11 mouse cellular contexts compared by ENCODE assay signal in the genomic region with DNA sequence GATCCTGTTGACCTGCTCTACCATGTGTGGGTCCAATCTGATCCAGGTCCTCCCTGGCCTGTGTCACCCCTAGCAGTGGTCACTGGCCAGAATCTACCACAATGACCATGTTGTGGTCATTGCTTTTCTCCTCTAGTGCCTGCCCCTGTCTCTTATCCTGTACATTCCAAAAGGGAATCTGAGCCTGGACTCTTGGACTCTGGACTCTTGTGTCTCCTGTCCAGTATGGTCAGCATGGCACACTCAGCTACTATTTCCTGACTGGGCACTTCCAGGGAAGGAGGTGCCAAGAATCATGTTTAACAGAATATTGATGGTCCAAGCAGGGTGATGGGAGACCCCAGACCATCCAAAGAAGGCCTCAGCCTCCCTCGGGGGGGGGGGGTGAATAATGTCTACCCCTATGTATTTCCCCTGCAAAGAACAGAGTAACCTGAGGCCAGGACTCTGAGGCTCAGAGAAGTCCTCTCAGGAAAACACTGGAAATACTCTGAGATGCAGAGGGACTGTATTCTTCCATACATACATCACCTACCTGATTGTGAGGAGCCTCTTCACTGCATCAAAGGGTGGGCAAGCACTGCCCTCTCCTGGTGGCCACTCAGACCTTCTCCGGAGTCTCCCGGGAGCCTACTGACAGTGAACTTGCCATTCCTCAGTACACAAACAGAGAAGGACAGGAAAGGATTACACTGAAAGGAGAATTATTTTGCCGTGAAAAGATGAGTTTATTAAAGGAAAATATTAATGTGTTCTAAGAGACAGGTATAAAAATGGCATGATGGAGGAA. TPM values are rescaled to one million over a fixed set of nuclear protein-coding genes. Genes with fewer than 3 reads are reported as not detected.
A peak's percentile ranks its signal among the peaks of the same experiment; 100 is the strongest.
DNase-seq lines count a peak whose midpoint lies in the region; ATAC-seq and TF ChIP-seq lines count a peak whose summit lies in the region.
"Had no signal": no experiment of that assay in that cellular context is flagged by ENCODE, and none has a peak within 500 bp of the region (broad histone marks: within the 10 kb centered on the region; RNA-seq: fewer than 3 reads in every experiment).

No protein-coding gene starts in this region.

- H3K9me3 ChIP-seq in stomach, postnatal 0 days (ENCODE audit: control insufficient read depth, low read length): no peaks in the 10 kb centered on the region

- TF ChIP-seq CTCF in stomach, postnatal 0 days (IDR thresholded peaks at IDR 0.05; ENCODE audit: low read depth): peak; percentile 57

- 39% methylated on average over 4 of the region's 4 CpGs for whole genome bisulfite sequencing in stomach, postnatal 0 days

- no peaks in the 10 kb centered on the region for H3K36me3 ChIP-seq in stomach, postnatal 0 days (ENCODE audit: control insufficient read depth, insufficient read depth, low read length)

- no peaks in the 10 kb centered on the region for H3K4me1 ChIP-seq in stomach, postnatal 0 days (replicated peaks; ENCODE audit: control insufficient read depth, insufficient read depth)

- no peak overlapping the region for H3K4me2 ChIP-seq in stomach, postnatal 0 days (replicated peaks; ENCODE audit: low read depth)

- DNase-seq in heart, postnatal 10 days: peak; percentile 17 to 32
- DNase-seq in heart, adult 9 months (ENCODE audit: low spot score in 2 of 2): no peak
- DNase-seq in ovary, postnatal 36 days (ENCODE audit: low spot score): peak; percentile 13
- DNase-seq in ovary, postnatal 14 days (ENCODE audit: low spot score): no peak
- DNase-seq in kidney, postnatal 14 days: peak; percentile 45
- peak; percentile 31 for DNase-seq in stomach, postnatal 0 days (ENCODE audit: low spot score)
- no peak for DNase-seq in natural killer cell, adult 2 months (ENCODE audit: low spot score in 2 of 2)

- H3K27me3 ChIP-seq in stomach, postnatal 0 days (ENCODE audit: control insufficient read depth, insufficient read depth, low read length): no peaks in the 10 kb centered on the region

- no peak overlapping the region for H3K9ac ChIP-seq in stomach, postnatal 0 days (ENCODE audit: low read length)

- intact Hi-C loops in heart, postnatal 10 days (cut with DNase I): no loop called here

- ATAC-seq in stomach, postnatal 0 days (ENCODE audit: low FRiP score, low TSS enrichment): no peak
- no peak for ATAC-seq in inflammation-experienced regulatory T-cells, adult 6 months

- no peak for TF ChIP-seq EP300 in stomach, postnatal 0 days (optimal IDR thresholded peaks at IDR 0.05)

- H3K4me3 ChIP-seq in stomach, postnatal 0 days (ENCODE audit: low read depth, low read length): no peak overlapping the region

- no peak overlapping the region for H3K27ac ChIP-seq in stomach, postnatal 0 days (replicated peaks)

RNA-seq across cellular contexts. Expression of a gene that starts 1.4 kb away (rescaled TPM):
- total RNA-seq in heart, postnatal 10 days (2021): not detected
- not detected in 2 replicates for polyA plus RNA-seq in stomach, postnatal 0 days (2015; fragmentation: Nextera tagmentation; extraction: Ambion mirVana)
- not detected for polyA plus RNA-seq in inflammation-experienced regulatory T-cells, adult 6 months (2017; shearing (Covaris generic))
- total RNA-seq: hematopoietic stem cell, adult 5-6 weeks; neutrophil, adult 5-6 weeks had no signal
- polyA plus RNA-seq: liver, embryonic 16.5 days had no signal

RNA-seq across cellular contexts. Expression of a gene that starts 10.0 kb away (rescaled TPM):
- not detected for total RNA-seq in heart, postnatal 10 days (2021)
- not detected in 2 replicates for polyA plus RNA-seq in stomach, postnatal 0 days (2015; fragmentation: Nextera tagmentation; extraction: Ambion mirVana)
- polyA plus RNA-seq in inflammation-experienced regulatory T-cells, adult 6 months (2017; shearing (Covaris generic)): not detected
- total RNA-seq: hematopoietic stem cell, adult 5-6 weeks; neutrophil, adult 5-6 weeks had no signal
- polyA plus RNA-seq: liver, embryonic 16.5 days had no signal

RNA-seq across cellular contexts. Expression of a gene that starts 13.9 kb away (rescaled TPM):
- total RNA-seq in heart, postnatal 10 days (2021): not detected
- polyA plus RNA-seq in stomach, postnatal 0 days (2015; fragmentation: Nextera tagmentation; extraction: Ambion mirVana): not detected in 2 replicates
- not detected for polyA plus RNA-seq in inflammation-experienced regulatory T-cells, adult 6 months (2017; shearing (Covaris generic))
- total RNA-seq: hematopoietic stem cell, adult 5-6 weeks; neutrophil, adult 5-6 weeks had no signal
- polyA plus RNA-seq: liver, embryonic 16.5 days had no signal

RNA-seq across cellular contexts. Expression of a gene that starts 22.5 kb away (rescaled TPM):
- total RNA-seq in heart, postnatal 10 days (2021): not detected
- polyA plus RNA-seq in stomach, postnatal 0 days (2015; fragmentation: Nextera tagmentation; extraction: Ambion mirVana): not detected in 2 replicates
- not detected for polyA plus RNA-seq in inflammation-experienced regulatory T-cells, adult 6 months (2017; shearing (Covaris generic))
- total RNA-seq: hematopoietic stem cell, adult 5-6 weeks; neutrophil, adult 5-6 weeks had no signal
- polyA plus RNA-seq: liver, embryonic 16.5 days had no signal

RNA-seq across cellular contexts. Expression of a gene that starts 31.1 kb away (rescaled TPM):
- total RNA-seq in heart, postnatal 10 days (2021): not detected
- not detected in 2 replicates for polyA plus RNA-seq in stomach, postnatal 0 days (2015; fragmentation: Nextera tagmentation; extraction: Ambion mirVana)
- not detected for polyA plus RNA-seq in inflammation-experienced regulatory T-cells, adult 6 months (2017; shearing (Covaris generic))
- total RNA-seq: hematopoietic stem cell, adult 5-6 weeks; neutrophil, adult 5-6 weeks had no signal
- polyA plus RNA-seq: liver, embryonic 16.5 days had no signal

Comparison
In these comparisons a context has a peak if more than half of its experiments do, and no peak if none do; other contexts are left out.
1. DNase-seq: peak in heart, postnatal 10 days (2 of 2), ovary, postnatal 36 days (single experiment), kidney, postnatal 14 days (single experiment) and stomach, postnatal 0 days (single experiment); none in heart, adult 9 months (0 of 2), ovary, postnatal 14 days (single experiment) and natural killer cell, adult 2 months (0 of 2).